Mouse (Mus musculus): Measurements from ENCODE around the gene Gipc1.

Gene Gipc1

GRCm38 (mm10) chr8:83648031-83648430, 4.4 kb upstream of the Gipc1 start:
- DNase-seq (ENCODE audit: low read depth, low spot score) = peak; percentile 46

GRCm38 (mm10) chr8:83649699-83650098, 2.8 kb upstream of the Gipc1 start:
- DNase-seq (ENCODE audit: low read depth, low spot score) = no peak

- peak; percentile 64 for DNase-seq (ENCODE audit: low read depth, low spot score)
Measured at GRCm38 (mm10) chr8:83652744-83653661, 526 bp downstream of the Gipc1 start.

- DNase-seq (ENCODE audit: low read depth, low spot score) = no peak
Measured at GRCm38 (mm10) chr8:83653662-83654017, 1.2 kb downstream of the Gipc1 start.

GRCm38 (mm10) chr8:83654725-83655124, 2.2 kb downstream of the Gipc1 start:
- no peak for DNase-seq (ENCODE audit: low read depth, low spot score)

GRCm38 (mm10) chr8:83656043-83656442, 3.6 kb downstream of the Gipc1 start:
- DNase-seq (ENCODE audit: low read depth, low spot score) = no peak

GRCm38 (mm10) chr8:83656484-83657246, 4.2 kb downstream of the Gipc1 start:
- DNase-seq (ENCODE audit: low read depth, low spot score) = no peak

GRCm38 (mm10) chr8:83660545-83660944, 8.1 kb downstream of the Gipc1 start:
- no peak for DNase-seq (ENCODE audit: low read depth, low spot score)

- no peak for DNase-seq (ENCODE audit: low read depth, low spot score)
Measured at GRCm38 (mm10) chr8:83660995-83661680, 8.7 kb downstream of the Gipc1 start.

GRCm38 (mm10) chr8:83662421-83662826, 9.9 kb downstream of the Gipc1 start:
- DNase-seq (ENCODE audit: low read depth, low spot score) = peak; percentile 97

- no peak for DNase-seq (ENCODE audit: low read depth, low spot score)
Measured at GRCm38 (mm10) chr8:83664096-83664495, 11.6 kb downstream of the Gipc1 start.

- no peak for DNase-seq (ENCODE audit: low read depth, low spot score)
Measured at GRCm38 (mm10) chr8:83664931-83665625, 12.6 kb downstream of the Gipc1 start.

GRCm38 (mm10) chr8:83665969-83666865, 13.7 kb downstream of the Gipc1 start, which contains the start of gene Ptger1:
Gene Ptger1, plus strand, starts transcription at chr8:83666678.
- no peak for DNase-seq (ENCODE audit: low read depth, low spot score)

- DNase-seq (ENCODE audit: low read depth, low spot score) = no peak
Measured at GRCm38 (mm10) chr8:83666866-83667234, 14.4 kb downstream of the Gipc1 start.

- no peak for DNase-seq (ENCODE audit: low read depth, low spot score)
Measured at GRCm38 (mm10) chr8:83667526-83667925, 15.0 kb downstream of the Gipc1 start.

GRCm38 (mm10) chr8:83668010-83668916, 15.8 kb downstream of the Gipc1 start:
- peak; percentile 87 for DNase-seq (ENCODE audit: low read depth, low spot score)

GRCm38 (mm10) chr8:83669013-83669412, 16.5 kb downstream of the Gipc1 start:
- DNase-seq (ENCODE audit: low read depth, low spot score) = no peak

- no peak for DNase-seq (ENCODE audit: low read depth, low spot score)
Measured at GRCm38 (mm10) chr8:83672936-83673335, 20.5 kb downstream of the Gipc1 start.

- no peak for DNase-seq (ENCODE audit: low read depth, low spot score)
Measured at GRCm38 (mm10) chr8:83674497-83674896, 22.0 kb downstream of the Gipc1 start.

All from ZHBTc4 (cell line).